Mouse (Mus musculus) cerebellum, adult 11 months (tissue): ENCODE measurements at regions not wholly inside any gene's neighbourhood (a gene's known extent, or its start where the extent isn't known, plus 50 kb on each side); places are given as distances from the start of the nearest gene placed in this dataset.

Experiments used
- DNase-seq: peaks from one replicate; pipeline ENCODE4 v3.0.0; 2022

DNA sequence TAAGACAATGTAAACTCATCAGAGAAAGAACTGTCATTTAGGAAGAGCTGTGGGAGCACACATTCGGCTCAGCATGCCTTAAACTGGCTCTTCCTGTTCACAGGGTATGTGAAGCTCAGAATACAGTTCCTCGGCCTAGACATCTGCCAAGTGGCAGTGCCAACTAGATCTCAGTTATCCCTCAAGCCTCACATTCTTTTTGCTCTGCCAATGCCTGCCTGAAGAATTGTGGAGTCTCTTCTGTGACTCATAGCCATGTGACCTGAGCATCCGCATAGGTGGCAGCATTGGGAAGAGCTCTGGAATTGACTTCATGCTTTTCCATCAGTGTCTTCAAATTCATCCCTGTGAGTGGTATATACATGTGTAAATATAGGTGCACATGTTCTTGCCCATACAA lies 59.7 kb downstream of the Prlhr start:
- no peak for DNase-seq

- DNase-seq, result no peak
Observed at GRCm38 (mm10) chr19:60399425-60399824, 68.7 kb downstream of the Prlhr start.

DNA sequence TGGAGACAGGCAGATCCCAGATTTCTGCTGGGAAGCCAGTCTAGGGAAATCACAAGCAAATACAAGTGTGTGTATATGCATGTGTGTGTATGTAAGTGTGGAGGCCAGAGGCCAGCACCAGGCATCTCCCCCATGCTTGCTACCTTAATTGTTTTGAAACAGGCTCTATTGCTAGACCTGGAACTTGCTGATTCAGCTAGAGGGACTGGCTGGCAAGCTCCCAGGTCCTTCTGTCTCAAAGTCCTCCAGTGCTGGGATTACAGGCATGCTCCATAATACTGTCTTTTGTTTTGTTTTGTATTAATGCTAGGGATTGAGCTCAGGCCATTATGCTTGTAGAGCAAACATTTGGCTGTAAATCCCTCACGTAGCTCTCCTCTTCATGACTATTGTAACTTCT lies 70.4 kb downstream of the Prlhr start:
- no peak for DNase-seq

GRCm38 (mm10) chr19:60396604-60397003 lies 71.5 kb downstream of the Prlhr start:
- DNase-seq, result no peak

DNA sequence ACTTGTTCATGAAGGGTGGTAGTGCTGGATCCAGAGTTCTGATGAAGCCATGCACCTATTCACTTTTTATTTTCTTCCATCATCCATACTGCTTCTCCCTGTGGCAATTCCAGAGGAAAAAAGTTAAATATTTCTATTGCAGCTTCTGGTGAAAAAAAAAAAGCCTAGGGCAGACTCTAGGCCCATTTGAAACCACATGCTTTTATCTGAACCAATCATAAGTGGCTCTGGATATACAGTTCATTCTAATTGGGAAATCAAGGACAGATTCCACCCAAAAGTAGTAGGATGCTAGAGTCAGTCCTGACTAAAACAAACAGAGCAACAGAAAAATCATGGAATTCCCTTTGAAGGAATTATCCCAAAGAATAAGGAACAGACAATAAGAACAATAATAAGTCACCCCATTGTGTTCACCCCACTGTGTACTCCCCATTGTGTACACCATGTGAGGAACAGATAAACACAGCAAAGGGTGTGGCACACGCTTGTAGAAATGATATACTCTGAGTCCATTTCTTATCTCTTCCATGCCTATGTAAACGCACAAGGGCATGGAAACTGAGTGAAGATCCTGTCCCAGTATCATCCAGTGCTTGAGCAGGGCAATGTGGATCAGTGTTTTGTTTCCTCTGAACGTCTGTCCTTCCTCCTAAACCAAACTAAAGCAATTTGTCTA lies 81.4 kb downstream of the Prlhr start:
- no peak for DNase-seq

DNA sequence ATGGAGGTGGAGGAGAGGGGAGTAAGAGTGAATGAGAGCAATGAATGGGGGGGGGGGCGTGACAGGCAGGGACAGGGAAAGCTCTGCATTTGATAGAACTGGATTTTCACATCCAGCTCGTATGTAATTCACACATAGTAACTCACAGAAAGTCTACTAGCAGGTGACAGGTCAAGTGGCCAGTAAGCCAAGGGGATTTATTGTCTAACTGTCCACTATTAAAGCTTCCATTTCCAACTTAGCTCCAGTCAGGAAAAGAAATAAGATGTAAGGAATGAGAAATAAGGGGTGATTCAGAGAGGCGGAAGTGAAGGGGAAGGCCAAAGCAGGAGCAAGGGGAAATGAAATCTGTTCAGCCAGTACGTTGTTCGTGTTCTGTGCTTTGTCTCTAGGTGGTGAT lies 83.4 kb downstream of the Prlhr start:
- DNase-seq, result no peak

DNA sequence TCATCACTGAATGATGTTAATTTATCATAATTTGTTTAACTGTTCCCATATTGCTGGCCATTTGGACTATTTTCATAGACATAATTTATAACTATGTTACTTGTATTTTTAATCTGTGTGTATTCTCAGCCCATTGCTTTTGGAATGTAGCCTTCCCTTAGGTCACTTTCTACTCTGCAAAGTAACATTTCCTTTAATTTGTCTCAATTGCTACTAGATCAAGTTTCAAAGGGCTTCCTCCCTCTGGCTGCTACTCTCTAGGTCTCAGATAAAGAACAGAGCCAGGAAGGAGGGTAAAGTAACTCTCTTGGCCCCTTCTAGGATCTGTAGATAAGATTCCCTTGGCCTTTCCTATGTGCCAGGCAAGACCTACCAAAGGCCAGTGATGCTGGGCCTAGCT lies 85.4 kb downstream of the Prlhr start:
- DNase-seq, result no peak

DNA sequence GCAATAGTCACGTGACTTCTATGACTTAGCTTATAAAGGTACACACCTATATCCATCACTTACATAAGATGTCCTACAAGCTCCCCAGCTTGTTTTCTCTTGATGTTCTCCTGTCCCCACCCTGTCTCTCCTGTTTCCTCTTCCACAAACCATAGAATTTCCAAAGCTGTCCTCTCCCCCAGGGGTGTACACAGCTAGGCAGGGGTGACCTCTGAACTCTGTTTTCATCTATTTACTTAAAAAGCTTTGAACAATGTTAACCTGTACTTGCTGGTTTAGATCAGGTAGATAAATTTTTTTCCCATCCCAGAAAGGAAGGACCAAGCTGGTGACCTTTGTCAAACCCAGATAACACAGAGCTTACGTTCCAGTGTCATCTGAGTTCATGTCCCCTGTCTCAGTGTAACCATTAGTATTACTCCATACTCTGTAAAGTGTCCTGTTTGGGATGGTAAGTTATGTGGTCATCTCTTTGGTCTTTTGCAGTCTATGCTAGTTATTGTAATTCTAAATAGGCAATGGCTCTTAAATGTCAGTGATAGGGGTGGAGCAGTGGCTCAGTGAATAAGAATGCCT lies 89.0 kb downstream of the Prlhr start:
- no peak for DNase-seq

GRCm38 (mm10) chr19:60363988-60364599 lies 104.0 kb downstream of the Prlhr start:
- no peak for DNase-seq

- no peak for DNase-seq
Observed at GRCm38 (mm10) chr19:60344911-60345310, 118.4 kb upstream of the Fam204a start.

DNA sequence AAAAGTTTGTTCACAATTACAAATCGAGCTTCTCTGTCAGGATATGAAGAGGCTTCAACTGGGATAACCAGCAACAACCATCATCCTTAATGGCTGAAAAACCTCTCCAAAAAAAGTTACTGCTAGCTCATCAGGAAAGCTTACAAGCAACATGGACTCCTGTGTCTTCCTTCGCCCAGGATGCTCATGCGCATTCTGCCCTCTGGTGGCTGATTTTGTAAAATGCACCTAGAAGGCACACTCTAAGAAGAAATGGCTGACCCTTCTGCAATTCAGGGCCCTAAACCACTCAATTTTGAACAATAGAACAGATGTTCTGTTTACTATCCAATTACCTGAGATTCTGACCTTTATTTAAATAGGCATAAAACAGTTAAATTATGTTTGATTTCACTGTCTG lies 115.0 kb upstream of the Fam204a start:
- DNase-seq, result peak; percentile 3

GRCm38 (mm10) chr19:60340234-60340633 lies 113.7 kb upstream of the Fam204a start:
- no peak for DNase-seq

DNA sequence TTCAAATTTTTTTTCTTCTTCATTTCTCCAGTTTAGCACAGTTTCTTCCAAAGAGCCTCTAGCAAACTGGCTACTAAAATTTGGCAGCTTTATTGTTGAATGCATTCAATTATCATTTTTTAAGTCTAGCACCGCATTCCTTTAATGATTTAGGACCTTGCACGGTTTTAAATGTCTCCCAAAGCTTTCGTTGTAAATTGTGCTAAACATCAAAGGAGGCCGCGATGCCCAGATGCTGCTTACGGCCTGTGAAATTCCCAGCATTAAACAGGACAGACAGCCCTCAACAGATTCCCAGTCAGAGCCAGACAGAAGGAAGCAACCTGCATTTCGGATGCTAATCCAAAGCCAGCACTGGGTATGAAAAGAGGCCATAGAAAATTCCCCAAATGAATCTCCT lies 108.0 kb upstream of the Fam204a start:
- no peak for DNase-seq

- DNase-seq, result no peak
Observed at GRCm38 (mm10) chr19:60328295-60328694, 101.8 kb upstream of the Fam204a start.

GRCm38 (mm10) chr19:60325612-60326011 lies 99.1 kb upstream of the Fam204a start:
- DNase-seq, result no peak

- no peak for DNase-seq
Observed at GRCm38 (mm10) chr19:60325112-60325511, 98.6 kb upstream of the Fam204a start.

DNA sequence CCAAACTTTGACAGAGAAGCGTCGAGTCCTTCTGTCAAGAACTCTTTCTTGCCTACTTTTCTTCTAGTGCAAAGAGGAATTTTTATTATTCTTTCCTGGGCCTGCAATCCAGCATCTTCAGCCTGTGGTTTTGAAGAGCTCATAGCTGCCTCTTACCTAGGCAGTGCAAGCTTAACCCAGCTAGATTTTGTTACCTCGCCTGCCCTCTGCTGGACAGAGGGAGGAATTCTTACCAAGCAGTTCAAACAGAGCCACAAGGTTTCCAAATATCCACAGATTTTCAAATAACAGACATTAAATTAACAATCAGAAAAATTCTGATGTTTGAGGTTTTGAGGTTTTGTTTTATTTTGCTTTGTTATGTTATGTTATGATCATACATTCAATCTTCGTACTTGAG lies 84.1 kb upstream of the Fam204a start:
- DNase-seq, result peak; percentile 35

DNA sequence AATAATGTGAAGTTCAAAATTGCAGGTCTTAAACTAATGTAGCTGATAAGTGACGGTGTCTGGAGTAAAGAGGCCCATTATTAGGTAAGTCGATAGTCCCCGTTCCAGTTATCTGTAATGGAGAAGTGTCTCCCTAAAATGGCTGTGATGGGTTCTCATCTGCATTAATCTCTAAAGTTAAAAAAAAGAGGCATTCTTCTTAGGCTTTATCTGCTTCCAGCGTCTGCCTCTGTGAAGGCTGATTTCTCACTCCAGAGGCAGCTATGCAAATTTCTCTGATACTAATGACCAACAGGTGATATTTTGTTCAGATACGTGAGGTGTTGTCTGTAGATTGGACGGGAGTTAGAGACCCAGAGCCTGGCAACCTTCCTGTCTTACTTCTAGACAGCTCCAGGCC lies 75.9 kb upstream of the Fam204a start:
- DNase-seq, result no peak

GRCm38 (mm10) chr19:60300891-60301290 lies 74.4 kb upstream of the Fam204a start:
- no peak for DNase-seq

DNA sequence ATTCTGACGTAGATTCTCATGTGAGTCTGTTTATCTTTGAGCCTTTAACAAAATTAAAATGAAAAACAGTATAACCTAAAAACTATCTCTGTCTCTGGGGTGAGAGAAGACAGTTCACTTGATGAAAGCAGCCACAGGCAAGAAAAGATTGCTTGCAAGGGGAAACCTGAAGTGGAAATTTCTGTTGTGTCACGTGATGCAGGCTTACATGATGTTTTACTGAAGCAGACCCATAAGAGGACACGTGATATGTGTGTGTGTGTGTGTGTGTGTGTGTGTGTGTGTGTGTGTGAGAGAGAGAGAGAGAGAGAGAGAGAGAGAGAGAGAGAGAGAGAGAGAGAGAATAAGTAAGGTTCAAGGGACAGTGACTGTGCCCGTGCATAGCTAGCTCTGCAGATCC lies 63.7 kb upstream of the Fam204a start:
- no peak for DNase-seq

GRCm38 (mm10) chr19:60286810-60287396 lies 60.4 kb upstream of the Fam204a start:
- DNase-seq, result no peak

DNA sequence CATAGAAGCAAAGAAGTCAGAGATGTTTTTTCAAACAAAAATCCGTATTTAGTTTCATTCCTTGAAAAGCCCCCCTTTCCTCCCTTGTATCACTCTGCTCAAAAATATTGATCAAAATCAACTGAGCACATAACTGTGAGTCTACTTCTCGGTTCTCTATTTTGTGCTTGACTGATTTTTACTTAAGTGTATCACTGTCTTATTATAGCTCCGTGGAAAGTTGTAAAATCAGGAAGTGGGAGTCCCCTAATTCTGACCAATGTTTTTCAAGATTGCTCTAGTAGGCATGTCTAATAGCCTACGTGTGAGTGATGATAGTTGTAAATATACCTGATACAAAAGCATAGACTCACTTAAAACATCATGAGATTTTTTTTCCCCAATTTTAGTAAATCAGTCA lies 58.4 kb upstream of the Fam204a start:
- DNase-seq, result no peak
